Mouse (Mus musculus) spleen, postnatal 14 days (tissue): Measurements from ENCODE around the gene Tgoln1.

Experiments used
- DNase-seq, 2 experiments: peaks; one replicate each; pipeline ENCODE4 v3.0.0; 2021 to 2022; ENCODE audit warnings: low spot score in 2 of 2

Gene Tgoln1

DNA sequence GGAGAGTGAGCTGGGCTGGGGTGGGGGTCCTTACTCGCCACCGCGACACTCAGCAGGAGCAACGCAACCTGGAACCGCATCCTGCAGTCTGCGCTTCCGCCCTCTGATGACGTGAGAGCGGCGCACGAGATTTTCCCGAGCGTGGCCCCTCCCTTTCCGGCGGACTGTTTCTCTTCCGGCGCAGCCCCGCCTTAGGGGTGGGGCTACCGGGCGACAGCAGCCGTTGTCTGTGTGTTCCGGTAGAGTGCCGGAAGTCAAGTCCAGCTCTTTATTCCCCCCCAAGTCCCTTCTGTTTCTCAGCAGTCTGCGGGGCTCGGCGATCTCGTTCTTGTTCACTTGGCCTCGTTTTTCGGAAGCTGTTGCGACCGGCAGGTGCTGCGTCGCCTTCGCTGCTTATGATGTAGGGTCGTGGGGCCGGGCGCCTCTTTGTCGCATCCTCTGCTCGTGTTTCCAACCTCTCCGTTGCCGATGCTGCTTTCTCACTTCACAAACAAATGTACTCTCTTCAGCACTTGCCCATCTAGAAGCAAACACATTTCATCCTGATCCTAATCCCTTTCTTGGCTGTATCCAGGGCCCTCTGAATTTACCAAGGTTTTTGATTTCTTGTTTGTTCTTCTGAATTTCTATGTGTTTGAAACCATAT, at the start of gene Tgoln1:
TSS of gene Tgoln1 (minus strand) at position 358 of the 646 bp plus-strand sequence.
- DNase-seq, result peak; percentile 87 to 92

DNA sequence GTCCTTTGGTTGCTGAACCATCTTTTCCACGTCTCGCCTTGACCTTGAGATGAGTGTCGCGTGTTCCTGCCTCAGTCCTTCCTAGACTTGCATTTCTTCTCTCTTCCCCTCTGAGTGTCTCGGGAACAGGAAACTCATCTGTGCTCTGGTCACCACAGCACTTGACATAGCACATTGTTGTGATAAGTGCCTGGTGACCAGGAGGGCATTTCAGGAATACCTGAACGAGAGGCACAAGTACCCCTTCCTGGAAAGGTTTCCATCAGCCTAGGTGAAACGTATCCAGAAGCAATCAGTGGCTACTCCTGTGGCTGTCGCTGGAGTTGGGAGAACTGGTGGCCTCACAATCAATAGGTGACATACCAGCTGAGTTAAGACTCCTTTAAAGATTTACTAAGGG, 47.5 kb upstream of the Tgoln1 start:
- no peak for DNase-seq

DNA sequence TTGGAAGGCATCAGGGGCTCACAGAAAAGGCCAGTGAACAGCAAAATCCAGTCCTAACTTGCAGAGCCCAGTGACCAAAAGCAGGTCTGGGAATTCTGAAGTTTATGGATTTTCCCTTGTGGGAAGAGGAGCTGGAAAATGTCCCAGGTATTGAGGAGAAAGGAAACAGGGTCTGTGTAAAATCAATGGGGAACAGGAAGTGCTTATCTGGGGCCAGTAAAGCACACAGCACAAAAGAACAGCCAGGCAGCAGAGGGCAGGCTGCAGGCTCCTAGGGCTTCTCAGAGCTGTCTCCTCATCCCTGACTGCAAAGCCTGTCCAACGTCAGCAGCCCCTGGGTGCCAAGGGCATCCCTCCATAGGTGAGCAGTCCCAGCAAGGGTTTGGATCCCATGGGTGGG, 46.2 kb upstream of the Tgoln1 start:
- DNase-seq, result no peak

DNA sequence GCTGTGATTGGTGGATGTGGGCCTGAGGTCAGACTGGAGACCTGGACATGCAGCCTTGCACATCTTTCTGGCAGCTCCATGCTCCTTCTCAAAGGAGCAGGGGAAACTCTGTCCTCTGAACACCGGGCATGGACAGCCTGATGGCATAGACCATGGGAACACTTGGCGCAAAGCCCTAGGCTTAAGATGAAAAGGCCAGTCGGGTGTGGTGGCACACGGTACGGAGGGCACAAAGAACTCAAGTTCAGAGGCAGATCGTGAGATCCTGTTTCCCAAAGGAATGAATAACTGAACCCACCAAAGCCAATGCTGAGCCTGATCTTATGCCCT, 43.6 kb upstream of the Tgoln1 start:
- no peak for DNase-seq

DNA sequence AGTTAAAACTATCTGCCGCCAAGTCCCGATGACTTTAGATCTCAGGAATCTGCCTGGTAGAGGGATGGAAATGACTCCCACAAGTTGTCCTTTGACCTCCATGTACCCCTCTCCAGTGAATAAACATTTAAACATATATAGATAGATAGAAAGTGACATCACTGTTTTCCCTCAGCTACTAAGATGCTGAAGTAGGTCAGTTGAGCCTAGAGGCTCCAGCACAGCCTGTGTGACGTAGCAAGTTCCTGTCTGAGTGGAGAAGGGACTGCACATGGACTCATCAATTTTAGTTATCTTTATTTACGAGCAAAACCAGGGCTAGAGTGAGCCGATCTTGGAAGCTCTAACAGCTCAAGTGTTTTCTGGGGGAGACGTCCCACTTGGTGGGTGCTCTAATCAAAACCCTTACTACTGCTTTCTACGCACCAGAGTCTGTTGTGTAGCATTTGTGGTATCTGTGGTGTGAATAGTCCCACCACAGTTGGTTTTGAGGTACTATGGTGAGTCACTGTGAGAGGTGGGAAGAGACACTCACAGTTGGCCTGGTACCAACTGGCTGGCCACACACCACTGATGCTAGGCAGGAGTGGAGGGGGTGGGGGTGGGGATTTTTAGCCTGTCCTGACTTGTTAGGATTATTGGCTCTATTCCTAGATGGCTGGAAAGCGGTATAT, 43.1 kb upstream of the Tgoln1 start:
- no peak for DNase-seq

DNA sequence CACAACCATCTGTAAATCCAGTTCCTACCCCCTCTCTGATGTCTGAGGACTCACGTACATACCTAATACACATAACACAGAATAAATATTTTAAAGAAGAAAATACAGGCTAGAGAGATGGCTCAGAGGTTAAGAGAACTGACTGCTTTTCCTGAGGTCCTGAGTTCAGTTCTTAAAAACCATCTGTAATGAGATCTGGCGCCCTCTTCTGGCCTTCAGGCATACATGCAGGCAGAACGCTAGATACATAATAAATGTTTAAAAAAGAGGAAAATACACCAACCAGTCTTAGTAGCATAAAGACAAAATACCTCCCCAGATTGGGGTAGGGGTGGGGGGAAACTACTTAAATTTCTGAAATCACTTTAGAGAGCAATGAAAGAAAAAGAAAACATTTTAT, 41.2 kb upstream of the Tgoln1 start:
- DNase-seq, result no peak

DNA sequence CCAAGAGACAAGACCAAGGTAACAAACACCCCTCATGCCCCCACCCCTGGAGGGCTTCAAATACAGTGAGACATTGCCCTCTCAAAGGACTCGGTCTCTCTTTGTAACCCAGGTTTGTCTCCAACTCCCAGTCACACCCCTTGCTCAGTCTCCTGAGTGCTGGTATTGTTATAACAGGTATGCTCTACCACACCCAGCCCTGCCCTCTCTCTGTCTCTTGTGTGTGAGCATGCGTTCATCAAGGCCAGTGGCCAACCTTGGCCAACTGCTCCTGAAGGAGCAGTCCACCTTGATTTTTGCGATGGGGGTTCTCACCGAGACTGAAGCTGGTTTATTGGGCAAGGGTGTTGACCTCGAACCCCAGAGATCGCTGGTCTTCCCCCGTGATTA, 39.2 kb upstream of the Tgoln1 start:
- no peak for DNase-seq

DNA sequence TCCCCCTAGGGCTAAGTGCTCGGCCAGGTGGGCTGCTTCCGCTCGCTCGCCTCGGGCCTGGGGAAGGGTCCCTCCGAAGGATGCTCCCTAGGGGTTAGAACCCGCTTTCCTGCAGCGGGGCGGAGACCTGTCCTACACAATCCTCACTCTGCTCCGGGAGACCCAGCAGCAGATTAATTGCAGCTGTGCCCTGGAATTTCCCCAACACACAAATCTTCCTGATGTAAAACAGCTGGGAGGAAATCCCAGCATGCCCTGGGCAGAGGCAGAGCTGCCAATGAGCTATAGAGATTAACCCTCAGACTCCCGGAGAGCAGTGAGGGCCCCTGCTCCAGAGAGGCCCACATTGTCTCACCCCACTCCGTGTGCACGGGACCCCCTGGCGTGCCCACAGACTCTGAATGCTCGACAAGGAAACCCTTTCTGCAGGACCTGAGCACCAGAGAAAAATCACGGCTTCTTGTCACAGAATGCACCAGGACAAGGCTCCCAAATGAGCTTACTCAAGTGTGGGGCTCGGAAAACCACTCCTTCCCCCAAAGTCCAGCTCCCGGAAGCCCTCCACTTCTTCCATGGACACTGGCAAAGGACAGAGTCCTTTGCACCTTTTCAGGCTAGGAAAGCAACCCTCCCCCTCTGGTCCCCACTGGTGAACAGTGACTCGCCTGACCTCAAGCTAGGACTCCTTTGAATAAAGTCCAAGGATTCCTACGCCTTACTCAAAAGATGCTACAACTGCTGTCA, 38.7 kb upstream of the Tgoln1 start:
- DNase-seq, result peak in 1 of 2 experiments; percentile 14

DNA sequence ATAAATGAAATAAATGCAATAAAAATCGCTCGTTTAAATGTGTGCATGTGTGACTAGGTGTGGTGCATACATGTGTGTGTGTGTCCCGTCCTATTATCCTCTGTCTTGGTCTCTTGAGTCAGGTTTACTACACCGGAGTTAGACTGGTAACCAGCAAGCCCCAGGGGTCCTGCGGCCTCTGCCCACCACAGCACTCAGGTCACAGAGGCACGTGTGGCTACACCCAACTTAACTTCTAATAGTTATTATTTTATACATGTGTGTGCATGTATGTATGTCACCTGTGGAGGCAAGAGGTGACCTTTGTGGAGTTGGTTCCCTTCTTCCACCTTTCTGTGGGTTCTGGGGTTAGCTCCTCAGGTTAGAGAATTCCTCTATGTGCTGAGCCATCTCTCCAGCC, 37.6 kb upstream of the Tgoln1 start:
- no peak for DNase-seq

DNA sequence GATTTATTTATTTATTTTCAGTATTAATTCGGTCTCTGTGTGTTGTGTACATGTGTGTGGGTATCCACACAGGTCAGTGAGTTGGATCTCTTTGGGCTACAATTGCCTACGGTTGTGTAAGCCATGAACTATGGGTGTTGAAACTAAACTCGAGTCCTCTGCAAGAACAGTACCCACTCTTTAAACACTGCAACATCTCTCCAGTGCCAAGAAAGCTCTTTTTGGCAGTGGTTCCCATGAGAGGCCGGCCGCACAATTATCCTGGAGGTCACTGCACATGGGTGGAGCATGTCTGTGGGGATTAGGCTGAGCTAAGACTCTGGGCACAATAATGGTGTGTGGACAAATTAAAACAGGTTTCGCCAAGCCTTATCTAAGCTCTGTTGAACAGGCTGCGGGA, 36.6 kb upstream of the Tgoln1 start:
- no peak for DNase-seq

DNA sequence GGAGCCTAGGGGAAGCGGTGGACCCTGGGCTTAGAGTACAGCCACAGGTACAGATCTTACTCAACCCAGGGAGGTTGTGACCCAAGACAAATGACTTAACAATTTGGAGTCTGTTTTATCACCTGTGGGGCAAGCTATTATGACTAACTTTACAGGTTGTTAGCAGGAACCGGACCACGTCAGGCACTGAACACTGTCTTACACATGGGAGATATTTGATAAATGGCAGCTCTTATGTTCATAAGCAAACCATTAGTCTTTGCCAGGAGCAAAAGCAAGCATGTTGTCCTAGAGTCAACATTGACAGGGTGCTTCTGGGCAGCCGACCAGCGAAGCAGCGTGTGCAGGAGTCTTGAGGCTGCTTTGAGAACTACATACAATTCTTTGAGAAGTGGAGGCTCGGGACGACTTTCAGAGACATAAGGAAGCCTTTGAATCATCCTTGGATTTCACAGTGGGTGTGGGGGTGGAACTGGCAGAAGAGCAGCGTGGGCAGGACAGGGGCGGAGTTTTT, 33.6 kb upstream of the Tgoln1 start:
- no peak for DNase-seq

DNA sequence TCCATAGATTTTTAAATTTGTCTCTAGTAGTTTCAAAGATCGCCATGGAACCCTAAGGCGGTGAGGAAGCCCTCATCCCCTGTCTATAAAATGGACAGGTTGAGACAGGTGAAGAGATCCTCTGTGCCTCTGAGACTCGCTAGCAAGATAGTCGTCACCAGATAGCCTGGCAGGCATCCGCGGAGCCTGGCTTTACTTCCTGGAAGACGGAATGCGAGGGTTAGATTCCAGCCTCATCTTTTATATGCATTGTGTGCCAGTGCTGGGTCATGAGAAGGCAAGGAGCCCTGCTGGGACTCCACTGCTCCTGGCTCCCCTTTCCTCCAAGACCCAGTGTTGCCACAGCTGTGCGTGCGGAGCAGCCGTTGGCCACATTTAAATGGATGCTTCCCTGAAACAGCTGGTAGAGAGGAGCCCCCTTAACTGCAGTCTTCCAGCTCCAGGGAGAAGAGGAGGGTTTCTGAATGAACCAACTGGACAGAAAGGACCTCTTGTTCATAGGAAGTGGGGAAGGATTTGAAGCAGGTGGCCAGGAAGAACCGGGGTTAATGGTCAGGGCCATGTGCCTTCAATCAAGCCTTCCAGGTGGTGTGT, 31.3 kb upstream of the Tgoln1 start:
- no peak for DNase-seq

DNA sequence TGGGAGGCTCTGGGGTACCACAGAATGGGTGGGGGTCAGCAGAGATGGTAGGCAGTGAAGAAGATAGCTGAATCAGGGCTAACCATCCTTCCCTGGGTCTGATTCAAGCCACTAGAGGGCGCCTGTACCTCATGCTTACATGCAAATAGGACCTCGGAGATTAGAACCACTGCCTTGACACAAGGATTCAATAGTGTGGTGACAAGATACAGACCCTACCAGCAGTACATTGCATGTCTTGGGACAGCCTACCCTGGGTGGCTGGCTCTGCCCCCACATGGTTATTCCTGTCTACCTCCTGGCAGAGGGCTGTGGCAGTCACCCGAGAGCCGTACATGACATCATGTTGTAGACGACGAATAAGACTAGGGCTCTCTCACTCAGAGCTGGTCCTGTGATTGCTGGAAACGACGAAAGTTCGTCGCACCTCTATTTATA, 30.6 kb upstream of the Tgoln1 start:
- peak in 1 of 2 experiments; percentile 51 for DNase-seq

DNA sequence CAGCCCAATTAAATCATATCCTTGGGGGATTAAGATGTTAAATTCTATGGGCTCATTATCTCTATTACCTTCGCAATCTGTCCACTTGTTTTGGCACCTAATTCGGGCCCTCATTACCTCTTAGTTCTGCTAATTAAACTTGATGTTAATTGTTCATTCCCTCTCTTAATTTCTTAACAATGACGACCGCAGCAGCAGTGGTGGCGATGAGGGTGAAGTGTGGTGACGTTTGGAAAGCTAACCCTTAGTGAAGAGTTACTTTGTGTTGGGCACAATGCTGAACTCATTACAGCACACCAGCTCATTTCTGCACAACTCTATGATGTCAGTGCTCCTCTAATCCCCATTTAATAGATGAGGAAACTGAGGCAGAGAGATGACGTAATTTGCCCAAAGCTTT, 28.6 kb upstream of the Tgoln1 start:
- no peak for DNase-seq

DNA sequence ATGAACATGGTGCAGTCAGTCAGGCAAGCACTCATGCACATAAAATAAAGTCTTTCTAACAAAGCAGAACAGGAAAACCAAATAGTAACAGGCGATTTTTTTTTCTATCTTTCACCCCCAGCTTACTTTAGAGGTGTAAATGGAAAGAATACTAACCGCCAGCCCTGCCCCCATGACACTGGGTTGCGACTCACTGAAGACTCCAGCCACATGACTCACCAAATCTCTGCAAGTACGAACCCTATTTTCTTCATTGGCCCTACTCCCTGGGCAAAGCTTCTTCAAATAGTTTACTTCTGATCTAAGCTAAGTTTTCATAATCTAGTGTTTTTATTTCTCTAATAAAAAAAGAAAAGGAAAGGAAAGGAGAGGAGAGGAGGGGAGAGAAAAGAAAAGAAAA, 27.8 kb upstream of the Tgoln1 start:
- no peak for DNase-seq

DNA sequence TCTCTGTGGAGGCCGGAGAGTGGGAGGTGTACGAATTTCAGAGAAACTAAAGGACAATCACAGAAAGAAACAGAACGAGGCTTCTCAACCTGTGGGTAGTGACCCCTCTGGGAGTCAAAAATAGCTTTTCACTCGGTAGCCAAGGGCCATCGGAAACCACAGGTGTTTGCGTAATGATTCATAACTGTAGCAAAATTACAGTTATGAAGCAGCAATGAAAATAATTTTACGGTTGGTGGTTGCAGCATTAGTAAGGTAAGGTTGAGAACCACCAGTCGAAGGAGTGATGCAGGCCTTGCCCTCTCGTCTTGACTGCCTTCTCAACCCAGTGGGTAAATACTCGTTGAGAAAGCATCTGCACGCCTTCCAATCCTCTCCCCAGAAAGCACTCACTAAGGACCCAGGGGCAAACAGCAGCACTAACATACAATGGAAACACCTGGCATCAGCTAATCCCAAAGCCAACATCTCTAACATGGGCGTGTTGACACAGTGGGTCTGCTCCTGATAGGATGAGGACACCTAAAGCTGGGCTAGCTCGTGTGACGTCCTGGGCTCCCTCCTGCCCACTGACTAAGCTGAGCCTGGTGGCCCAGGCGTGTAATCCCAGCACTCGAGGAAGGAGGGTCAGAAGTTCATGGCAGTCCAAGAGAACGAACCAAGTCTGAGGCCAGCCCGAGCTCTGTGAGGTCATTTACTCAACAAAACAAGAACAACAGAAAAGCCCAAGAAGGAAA, 24.6 kb upstream of the Tgoln1 start:
- DNase-seq, result no peak

DNA sequence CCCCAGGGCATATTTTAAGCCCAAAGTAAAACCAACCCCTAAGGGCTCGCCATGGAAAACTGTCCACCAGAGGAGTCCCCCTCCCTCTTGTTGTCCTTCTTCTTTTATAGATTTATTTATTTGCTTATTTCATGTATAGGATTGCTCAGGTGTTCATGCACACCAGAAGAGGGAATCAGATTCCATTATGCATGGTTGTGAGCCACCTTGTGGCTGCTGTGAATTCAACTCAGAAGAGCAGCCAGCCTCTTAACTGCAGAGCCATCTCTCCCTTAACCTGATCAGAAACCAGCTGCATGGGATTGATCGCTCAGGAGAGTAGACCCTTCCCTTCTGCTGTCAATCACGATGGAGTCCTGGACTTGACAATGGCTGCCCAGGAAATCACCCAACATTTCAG, 20.1 kb upstream of the Tgoln1 start:
- DNase-seq, result no peak

DNA sequence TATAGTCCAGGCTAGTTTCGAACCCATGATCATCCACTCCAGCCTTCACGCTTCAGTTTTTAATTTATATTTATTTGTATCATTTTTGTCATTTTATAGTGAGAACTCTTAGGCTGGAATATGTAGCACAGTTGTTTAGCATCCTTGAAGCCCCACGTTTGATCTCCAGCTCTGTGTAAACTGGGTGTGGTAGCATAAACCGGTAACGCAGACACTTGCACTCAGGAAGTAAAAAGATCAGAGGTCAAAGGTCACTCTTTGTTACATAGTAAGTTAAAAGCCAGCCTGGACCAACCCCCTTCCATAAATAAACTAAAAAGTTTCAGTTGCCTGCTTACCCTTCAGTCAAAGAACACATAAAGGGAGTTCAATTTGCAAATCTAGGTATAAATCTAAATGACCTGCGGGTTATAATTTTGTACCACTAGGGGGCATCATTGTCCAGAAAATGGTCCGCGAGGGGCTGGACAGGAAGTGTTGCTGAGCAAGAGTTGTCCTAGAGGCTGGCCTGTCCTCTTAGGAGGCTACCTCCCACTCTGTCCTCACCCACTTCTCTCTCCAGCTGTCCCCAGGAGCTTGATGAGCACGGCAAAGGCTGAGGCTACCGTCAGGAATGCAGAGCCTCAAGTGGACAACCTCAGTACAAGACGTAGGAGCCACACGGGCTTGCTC, 19.1 kb upstream of the Tgoln1 start:
- DNase-seq, result peak in 1 of 2 experiments; percentile 16

DNA sequence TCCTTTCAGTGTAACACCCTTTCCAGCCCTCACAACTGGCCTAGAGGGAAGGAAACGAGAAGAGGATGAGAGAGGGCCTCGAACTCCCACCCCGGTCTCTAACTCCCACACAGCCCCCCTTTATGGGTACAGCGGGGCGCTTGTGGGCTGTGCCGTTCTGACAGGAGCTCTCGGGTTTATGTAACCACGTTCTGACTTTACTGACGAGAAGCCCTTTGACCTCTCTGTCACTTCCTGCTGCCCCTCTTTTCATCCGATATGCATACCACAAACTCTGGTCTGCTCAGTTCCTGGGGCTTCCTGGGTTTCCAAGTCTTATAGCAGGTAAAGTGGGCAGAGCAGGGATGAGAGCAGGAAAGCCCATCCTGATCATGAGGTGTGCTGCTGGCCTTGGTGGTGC, 17.5 kb upstream of the Tgoln1 start:
- no peak for DNase-seq

DNA sequence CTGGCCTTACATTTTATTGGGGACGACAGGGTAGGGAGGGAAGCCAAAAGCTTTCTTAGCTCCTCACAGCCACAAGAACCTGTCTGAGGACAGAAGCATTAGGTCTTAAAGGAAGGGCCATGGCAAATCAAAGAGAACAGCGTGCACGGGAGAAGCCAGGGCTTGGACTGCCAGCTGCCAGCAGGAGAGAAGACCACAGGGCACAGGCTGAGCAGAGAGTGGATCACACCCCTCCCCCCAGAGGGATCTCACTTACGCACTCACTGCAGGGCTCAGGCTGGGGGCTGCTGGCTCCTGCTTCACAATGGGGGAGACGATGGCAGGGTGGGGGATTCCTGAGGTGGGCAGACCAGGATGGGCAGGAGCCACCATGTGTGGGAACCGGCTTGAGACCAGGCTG, 14.9 kb upstream of the Tgoln1 start:
- DNase-seq, result no peak

DNA sequence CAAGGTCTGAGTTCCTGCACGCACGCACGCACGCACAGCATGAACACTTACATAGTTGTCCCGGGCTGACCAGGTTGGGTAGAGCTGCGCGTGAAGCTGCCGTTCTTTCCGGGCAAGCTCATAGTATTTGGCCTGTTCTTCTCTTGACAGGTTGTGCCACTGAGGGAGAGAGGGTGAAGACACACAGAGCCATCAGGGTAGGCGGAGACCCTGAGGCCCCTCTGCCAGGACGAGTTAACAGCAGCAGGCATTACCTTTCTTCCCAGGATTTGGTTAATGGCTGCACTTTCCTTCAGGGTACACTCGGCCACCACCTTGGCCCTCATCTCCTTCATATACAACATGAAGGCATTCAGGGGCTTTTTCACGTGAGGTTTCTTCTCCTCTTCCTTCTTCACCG, 14.2 kb upstream of the Tgoln1 start:
- no peak for DNase-seq
